Mouse (Mus musculus) adrenal gland, postnatal 14 days (tissue): ENCODE measurements at regions not wholly inside any gene's neighbourhood (a gene's known extent, or its start where the extent isn't known, plus 50 kb on each side); places are given as distances from the start of the nearest gene placed in this dataset.

Experiments used
- DNase-seq: peaks from one replicate; pipeline ENCODE4 v3.0.0; 2021; ENCODE audit warnings: mixed read lengths

- no peak for DNase-seq
These were observed 294.3 kb downstream of the Etv1 start for GRCm38 (mm10) chr12:39073289-39074022.

- DNase-seq = no peak
These were observed 307.1 kb downstream of the Etv1 start for GRCm38 (mm10) chr12:39086285-39086684.

GRCm38 (mm10) chr12:39094638-39095230, 315.6 kb downstream of the Etv1 start:
- no peak for DNase-seq

GRCm38 (mm10) chr12:39123391-39124095, 344.4 kb downstream of the Etv1 start:
- DNase-seq = no peak

- DNase-seq = no peak
These were observed 375.5 kb downstream of the Etv1 start for GRCm38 (mm10) chr12:39154689-39155088.

- no peak for DNase-seq
These were observed 397.8 kb downstream of the Etv1 start for GRCm38 (mm10) chr12:39176958-39177357.

- DNase-seq = no peak
These were observed 444.9 kb downstream of the Etv1 start for GRCm38 (mm10) chr12:39224073-39224472.

GRCm38 (mm10) chr12:39256605-39257004, 477.4 kb downstream of the Etv1 start:
- no peak for DNase-seq

GRCm38 (mm10) chr12:39257571-39257970, 478.4 kb downstream of the Etv1 start:
- no peak for DNase-seq

GRCm38 (mm10) chr12:39289676-39290075, 510.5 kb downstream of the Etv1 start:
- DNase-seq = no peak

GRCm38 (mm10) chr12:39301351-39302212, 522.4 kb downstream of the Etv1 start:
- DNase-seq = no peak

- no peak for DNase-seq
These were observed 523.0 kb downstream of the Etv1 start for GRCm38 (mm10) chr12:39302213-39302591.

- no peak for DNase-seq
These were observed 528.6 kb downstream of the Etv1 start for GRCm38 (mm10) chr12:39307746-39308145.

- no peak for DNase-seq
These were observed 530.7 kb downstream of the Etv1 start for GRCm38 (mm10) chr12:39309905-39310304.

- no peak for DNase-seq
These were observed 538.0 kb downstream of the Etv1 start for GRCm38 (mm10) chr12:39317229-39317628.

GRCm38 (mm10) chr12:39321453-39321852, 542.3 kb downstream of the Etv1 start:
- DNase-seq = no peak

- no peak for DNase-seq
These were observed 547.0 kb downstream of the Etv1 start for GRCm38 (mm10) chr12:39326157-39326556.

GRCm38 (mm10) chr12:39326668-39327299, 547.6 kb downstream of the Etv1 start:
- no peak for DNase-seq

- DNase-seq = no peak
These were observed 549.2 kb downstream of the Etv1 start for GRCm38 (mm10) chr12:39328377-39328776.

- no peak for DNase-seq
These were observed 559.9 kb downstream of the Etv1 start for GRCm38 (mm10) chr12:39339101-39339538.

GRCm38 (mm10) chr12:39341751-39342271, 562.6 kb downstream of the Etv1 start:
- DNase-seq = no peak

GRCm38 (mm10) chr12:39342327-39342726, 563.1 kb downstream of the Etv1 start:
- no peak for DNase-seq
